Comparison of ENCODE assay signal across 8 mouse cellular contexts in the genomic region with DNA sequence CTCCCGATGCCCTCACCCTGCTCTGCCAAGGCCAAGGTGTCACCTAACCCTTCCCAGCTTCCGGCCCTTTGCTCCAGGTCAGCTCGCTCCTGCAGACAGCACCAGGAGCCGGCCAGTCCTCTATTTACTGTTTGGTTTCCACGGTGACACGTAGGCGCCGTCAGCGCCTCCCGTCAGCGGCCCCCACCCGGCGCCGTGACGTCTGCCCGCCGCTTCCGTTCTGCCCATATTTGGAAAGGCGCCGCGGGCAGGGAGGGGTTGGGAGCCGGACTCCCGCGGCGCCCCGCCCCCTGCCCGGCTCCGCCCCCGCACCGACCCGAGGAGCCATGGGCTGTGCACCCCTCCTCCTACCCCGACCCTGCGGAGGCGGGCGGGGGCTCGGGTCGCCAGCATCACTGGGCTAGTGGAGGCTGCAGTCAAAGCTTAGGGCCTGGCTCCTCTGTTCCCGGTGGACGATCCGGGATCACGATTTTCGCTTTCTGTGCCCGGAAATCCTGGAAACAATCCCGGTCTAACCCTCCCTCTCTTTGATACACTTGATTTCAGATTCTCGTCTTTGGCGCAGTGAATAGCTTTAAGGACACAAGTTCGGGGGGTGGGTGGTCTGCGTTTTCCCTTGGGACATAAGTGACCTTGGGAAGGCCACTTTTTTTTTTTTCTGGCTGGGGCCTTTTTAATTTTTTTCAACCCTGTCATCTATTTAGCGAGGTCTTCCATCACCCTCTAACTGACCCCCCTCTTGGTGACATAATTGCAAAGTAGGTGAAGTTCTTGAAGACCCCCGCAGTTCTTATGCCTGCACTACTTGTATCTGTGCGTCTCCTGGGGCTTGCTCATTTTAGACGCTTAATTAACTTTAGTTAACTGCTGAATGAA. TPM values are rescaled to one million over a fixed set of nuclear protein-coding genes. Genes with fewer than 3 reads are reported as not detected.
DNase-seq lines count a peak whose midpoint lies in the region; ATAC-seq lines count a peak whose summit lies in the region.

No protein-coding gene starts in this region.

- peaks cover 8% of the 10 kb centered on the region; the same call in 1 of the 2 replicates for H3K27me3 ChIP-seq in hindbrain, embryonic 12.5 days

- peak overlapping the region; percentile 57 for H3K9ac ChIP-seq in hindbrain, embryonic 12.5 days

- peak overlapping the region; percentile 51 for H3K4me3 ChIP-seq in hindbrain, embryonic 12.5 days

- H3K9me3 ChIP-seq in hindbrain, embryonic 12.5 days (replicated peaks): no peaks in the 10 kb centered on the region

- DNase-seq in NIH3T3 (ENCODE audit: low read depth): peak; percentile 98
- peak; percentile 93 for DNase-seq in cerebellum, adult 9-11 months
- DNase-seq in frontal cortex, postnatal 10 days (ENCODE audit: low spot score in 2 of 2): peak; percentile 90 to 94
- DNase-seq in layer of hippocampus, postnatal 14 days (ENCODE audit: low spot score in 2 of 2): peak; percentile 92 to 94
- peak; percentile 97 for DNase-seq in lung, postnatal 10 days
- DNase-seq in ovary, postnatal 14 days (ENCODE audit: low spot score): peak; percentile 97
- DNase-seq in thymus, postnatal 14 days: peak; percentile 98

- peak; percentile 96 for ATAC-seq in hindbrain, embryonic 12.5 days (ENCODE audit: low FRiP score)

- peaks cover 20% of the 10 kb centered on the region for H3K4me1 ChIP-seq in hindbrain, embryonic 12.5 days

- H3K36me3 ChIP-seq in hindbrain, embryonic 12.5 days: no peaks in the 10 kb centered on the region

- peak overlapping the region; percentile 74 for H3K27ac ChIP-seq in hindbrain, embryonic 12.5 days

- peak overlapping the region; percentile 62 for H3K4me2 ChIP-seq in hindbrain, embryonic 12.5 days (replicated peaks)

- under 1% methylated on average over 52 of the region's 52 CpGs for WGBS in hindbrain, embryonic 12.5 days

RNA-seq across cellular contexts. Expression of gene Fos, which starts 12.4 kb away (rescaled TPM):
- 2.4 and 2.7 TPM in 2 replicates for polyA plus RNA-seq in hindbrain, embryonic 12.5 days (2016; fragmentation: Nextera tagmentation; extraction: Ambion mirVana)
- total RNA-seq in layer of hippocampus, postnatal 14 days (2021): 10 to 100 TPM; 12.9 to 16.5 TPM

Comparison
In these comparisons a context has a peak if more than half of its experiments do, and no peak if none do; other contexts are left out.
1. Peak in every context shown above with its lines: DNase-seq, ATAC-seq, H3K4me3 ChIP-seq and H3K27ac ChIP-seq.